Mouse (Mus musculus) common myeloid progenitor, adult 5-6 weeks (primary cell): ENCODE results near the gene Usp16. TPM values are rescaled to one million over a fixed set of nuclear protein-coding genes. Genes with fewer than 3 reads are reported as not detected.

Experiments used
- total RNA-seq: library from RNA; stranded (forward); fragments of 200-1000, 187-1606 nt; gene quantifications from 2 replicates; pipeline ENCODE4 v1.2.3, GENCODE M21; 2017

Usp16 gene
- total RNA-seq, 1 experiment from 2014 or later: 172 TPM

Other genes starting within 250 kb of the Usp16 start
- 13.5 and 14.9 TPM in 2 replicates for gene N6amt1, start 100.5 kb upstream of the Usp16 start, total RNA-seq
- 30.5 and 38.3 TPM in 2 replicates for gene Ltn1, start 22.1 kb upstream of the Usp16 start, total RNA-seq
- 12.3 and 16.1 TPM in 2 replicates for gene Rwdd2b, start 14.1 kb upstream of the Usp16 start, total RNA-seq
- 907 and 916 TPM in 2 replicates for gene Cct8, start 41.2 kb downstream of the Usp16 start, total RNA-seq
- gene Map3k7cl, start 98.6 kb downstream of the Usp16 start, total RNA-seq: not detected in 2 replicates
- gene Bach1, start 244.2 kb downstream of the Usp16 start, total RNA-seq: 29.2 and 33.9 TPM in 2 replicates